Mouse (Mus musculus): ENCODE data around the gene Supv3l1. TPM values are rescaled to one million over a fixed set of nuclear protein-coding genes. Genes with fewer than 3 reads are reported as not detected.
"Not testable (repeated sequence)": the region's sequence is repeated elsewhere in the genome, so short reads cannot be mapped to it uniquely, and the experiment has no call there.

The Supv3l1 gene
- polyA plus RNA-seq, 1 experiment from 2014 or later: 22.8 TPM

DNA sequence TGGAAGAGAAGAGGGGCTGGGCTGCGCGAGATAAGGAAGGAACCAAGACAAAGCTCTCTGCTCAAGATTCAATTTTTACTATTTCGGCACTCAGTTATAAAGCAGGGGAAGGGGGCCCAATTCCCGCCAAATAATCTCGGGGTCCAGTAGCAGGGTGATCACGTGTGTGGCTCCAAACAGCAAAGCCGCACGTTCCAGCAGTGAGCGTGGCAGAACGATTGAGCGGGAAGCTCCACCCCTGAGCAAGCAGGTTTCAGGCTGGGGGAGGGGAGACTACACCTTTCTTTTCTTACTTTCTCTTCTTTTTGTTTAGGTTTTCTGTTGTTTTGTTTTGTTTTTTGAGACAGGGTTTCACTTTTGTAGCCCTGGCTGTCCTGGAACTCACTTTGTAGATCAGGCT lies 2.5 kb upstream of the Supv3l1 start:
- peaks cover 29% of the 10 kb centered on the region for H3K36me3 ChIP-seq
- WGBS: 63% methylated on average over 11 of the region's 11 CpGs
- not testable (repeated sequence) for H3K27me3 ChIP-seq; ATAC-seq (ENCODE audit: insufficient number of reproducible peaks, low FRiP score, low TSS enrichment, low read depth); H3K4me2 ChIP-seq; H3K4me3 ChIP-seq; H3K9ac ChIP-seq; H3K27ac ChIP-seq; H3K9me3 ChIP-seq
- H3K4me1 ChIP-seq: peaks cover 16% of the 10 kb centered on the region

DNA sequence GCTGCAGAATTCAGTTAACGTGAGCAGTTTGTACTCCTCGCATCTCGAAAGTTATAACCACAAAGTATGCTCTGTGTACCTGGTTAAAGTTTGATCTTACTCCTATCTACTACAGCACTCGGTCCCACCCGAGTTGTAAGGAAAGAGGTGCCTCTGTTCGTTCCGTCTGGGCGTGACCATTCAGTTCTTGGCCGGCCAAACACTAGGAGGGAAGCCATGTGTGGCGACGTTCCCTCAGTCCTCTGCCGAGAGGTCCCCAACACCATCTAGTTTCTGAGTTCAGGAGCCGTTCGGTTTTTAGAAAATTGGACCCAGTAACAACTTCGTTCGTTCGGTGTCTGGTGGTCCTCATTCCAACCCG lies 722 bp upstream of the Supv3l1 start:
- H3K9me3 ChIP-seq: no peaks in the 10 kb centered on the region
- peak overlapping the region; percentile 95 for H3K27ac ChIP-seq
- peaks cover 30% of the 10 kb centered on the region for H3K36me3 ChIP-seq
- H3K4me1 ChIP-seq: peaks cover 16% of the 10 kb centered on the region
- H3K27me3 ChIP-seq: no peaks in the 10 kb centered on the region
- 42% methylated on average over 18 of the region's 18 CpGs for WGBS
- peak overlapping the region; percentile 99 for H3K4me3 ChIP-seq
- ATAC-seq (ENCODE audit: insufficient number of reproducible peaks, low FRiP score, low TSS enrichment, low read depth): no peak
- H3K4me2 ChIP-seq: peak overlapping the region; percentile 71
- peak overlapping the region; percentile 99; the same call in 1 of the 2 replicates for H3K9ac ChIP-seq

DNA sequence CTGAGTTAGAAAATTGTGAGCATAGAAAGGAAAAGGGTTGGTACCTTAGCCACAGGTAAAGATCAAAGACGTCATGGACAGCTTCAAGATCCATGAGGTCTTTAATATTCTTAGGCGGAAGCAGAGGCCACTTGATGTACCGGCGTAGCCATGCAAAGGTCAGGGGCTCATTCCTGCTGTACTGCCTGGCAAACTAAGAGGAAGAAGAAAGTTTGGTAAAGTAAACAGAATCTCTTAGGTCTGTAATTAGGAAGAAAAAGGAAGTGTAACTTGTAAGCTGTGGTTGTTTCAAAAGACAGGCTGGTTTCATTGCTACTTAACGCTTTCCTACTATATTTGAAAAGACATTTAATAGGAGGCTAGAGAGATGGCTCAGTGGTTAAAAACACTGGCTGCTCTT lies 19.1 kb downstream of the Supv3l1 start:
- Histone ChIP-seq H3K9ac (no peak overlapping the region), H3K9me3 (no peaks in the 10 kb centered on the region), H3K36me3 (peaks cover 77% of the 10 kb centered on the region), H3K27ac (no peak overlapping the region), H3K4me3 (no peak overlapping the region), H3K4me2 (no peak overlapping the region), H3K4me1 (peaks cover 3% of the 10 kb centered on the region; the same call in 1 of the 2 replicates), H3K27me3 (no peaks in the 10 kb centered on the region)
- WGBS: 93% methylated on average over 5 of the region's 5 CpGs
- no peak for ATAC-seq (ENCODE audit: insufficient number of reproducible peaks, low FRiP score, low TSS enrichment, low read depth)

DNA sequence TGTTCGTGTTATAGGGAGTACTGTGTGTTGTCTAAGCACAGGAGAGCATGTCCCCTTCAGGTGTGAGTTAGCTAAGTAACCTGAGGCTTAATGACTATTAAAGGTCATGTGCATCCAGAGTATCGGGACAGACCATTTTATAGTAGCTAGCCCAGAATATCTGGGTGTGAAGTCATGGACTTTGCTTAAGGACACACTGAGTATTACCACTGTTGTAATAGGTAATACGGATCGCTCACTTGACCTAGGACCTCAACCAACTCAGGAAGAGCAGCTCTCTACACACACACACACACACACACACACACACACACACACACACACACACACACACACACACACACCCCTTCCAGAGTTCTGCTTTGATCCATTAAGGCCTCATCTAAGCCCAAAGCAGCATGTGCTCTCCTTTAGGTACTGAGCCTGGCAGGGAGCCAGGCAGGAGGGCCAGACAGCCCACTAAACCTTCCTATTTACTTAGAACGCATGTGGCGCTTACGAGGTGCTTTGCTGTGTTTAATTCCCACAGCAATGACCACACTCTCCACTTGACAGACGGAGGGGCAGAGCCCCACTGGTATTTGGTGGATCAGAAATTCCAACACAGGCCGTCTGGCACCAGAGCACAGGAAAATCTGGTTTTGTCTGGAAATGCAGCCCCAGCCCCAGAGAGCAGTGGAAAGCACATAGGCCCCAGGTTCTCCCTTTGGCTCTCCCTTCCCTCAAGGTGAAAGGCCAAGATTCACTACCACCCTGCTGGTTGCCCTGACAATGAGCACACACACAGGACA lies 24.3 kb downstream of the Supv3l1 start:
- no peak overlapping the region for H3K4me3 ChIP-seq
- H3K27ac ChIP-seq: peak overlapping the region; percentile 9; the same call in 1 of the 2 replicates
- H3K36me3 ChIP-seq: peaks cover 27% of the 10 kb centered on the region
- ATAC-seq (ENCODE audit: insufficient number of reproducible peaks, low FRiP score, low TSS enrichment, low read depth): peak; percentile 33; the same call in 1 of the 2 replicates
- H3K4me1 ChIP-seq: peaks cover 5% of the 10 kb centered on the region; the same call in 1 of the 2 replicates
- 29% methylated on average over 9 of the region's 9 CpGs for WGBS
- no peaks in the 10 kb centered on the region for H3K9me3 ChIP-seq
- H3K9ac ChIP-seq: no peak overlapping the region
- H3K4me2 ChIP-seq: no peak overlapping the region
- H3K27me3 ChIP-seq: no peaks in the 10 kb centered on the region

DNA sequence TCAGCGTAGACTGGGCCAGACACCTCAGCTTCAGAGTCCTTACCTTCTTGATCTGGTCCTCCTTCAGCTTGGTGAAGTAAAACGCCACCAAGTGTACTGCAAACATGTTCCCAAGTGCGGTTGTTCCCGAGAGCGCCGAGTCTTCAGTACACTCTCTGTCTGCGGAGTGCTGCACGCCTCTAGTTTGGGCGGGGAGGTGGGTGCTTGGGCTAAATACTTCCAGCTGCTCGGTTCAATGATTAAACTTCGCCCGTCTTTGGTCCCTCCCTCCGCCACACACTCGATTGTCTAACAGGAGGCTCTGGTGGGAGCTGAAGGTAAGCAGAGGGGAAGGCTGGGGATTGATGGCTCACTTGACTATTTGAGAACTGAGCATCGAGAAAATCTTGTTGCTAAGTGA lies 27.3 kb downstream of the Supv3l1 start, which contains the start of gene Hkdc1:
Gene Hkdc1 (minus strand): TSS at position 237 of the 400 bp plus-strand sequence.
- peak within 1 kb of the TSS; percentile 5; the same call in 1 of the 2 replicates for H3K4me3 ChIP-seq
- H3K36me3 ChIP-seq: no peaks in the 10 kb centered on the region
- WGBS: 32% methylated on average over 15 of the region's 15 CpGs
- peak within 1 kb of the TSS; percentile 32 for H3K4me2 ChIP-seq
- peaks cover 5% of the 10 kb centered on the region; the same call in 1 of the 2 replicates for H3K4me1 ChIP-seq
- no peaks in the 10 kb centered on the region for H3K9me3 ChIP-seq
- no peaks in the 10 kb centered on the region for H3K27me3 ChIP-seq
- 0 out of 2 replicates have a peak, but pooled peaks have one; percentile 10 for ATAC-seq (ENCODE audit: insufficient number of reproducible peaks, low FRiP score, low TSS enrichment, low read depth)
- H3K27ac ChIP-seq: peak within 1 kb of the TSS; percentile 43; the same call in 1 of the 2 replicates
- H3K9ac ChIP-seq: no peak within 1 kb of the TSS

DNA sequence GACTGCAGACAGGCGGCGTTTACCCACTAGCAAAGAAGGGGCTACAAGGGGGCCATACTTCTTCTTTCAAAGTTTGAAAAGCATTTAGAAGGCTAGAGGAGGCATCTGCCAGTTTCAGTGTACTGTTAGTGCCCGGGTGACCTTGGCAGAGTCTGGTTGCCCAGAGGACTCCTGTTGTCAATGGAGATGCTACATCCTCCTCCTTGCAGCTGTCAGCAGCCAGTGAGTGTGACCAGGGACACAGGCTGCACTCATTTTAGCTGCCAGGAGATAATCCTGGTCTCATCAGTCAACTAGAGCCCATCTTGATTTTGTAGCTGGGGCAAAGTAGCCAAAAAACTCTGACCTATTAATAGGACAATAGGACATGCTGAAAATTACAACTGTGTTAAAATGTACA lies 28.4 kb downstream of the Supv3l1 start:
- no peak for ATAC-seq (ENCODE audit: insufficient number of reproducible peaks, low FRiP score, low TSS enrichment, low read depth)
- Histone ChIP-seq H3K9ac (no peak overlapping the region), H3K9me3 (no peaks in the 10 kb centered on the region), H3K4me2 (no peak overlapping the region), H3K4me1 (peaks cover 5% of the 10 kb centered on the region; the same call in 1 of the 2 replicates), H3K27ac (no peak overlapping the region), H3K4me3 (no peak overlapping the region), H3K36me3 (no peaks in the 10 kb centered on the region), H3K27me3 (no peaks in the 10 kb centered on the region)
- WGBS: 84% methylated on average over 3 of the region's 3 CpGs

DNA sequence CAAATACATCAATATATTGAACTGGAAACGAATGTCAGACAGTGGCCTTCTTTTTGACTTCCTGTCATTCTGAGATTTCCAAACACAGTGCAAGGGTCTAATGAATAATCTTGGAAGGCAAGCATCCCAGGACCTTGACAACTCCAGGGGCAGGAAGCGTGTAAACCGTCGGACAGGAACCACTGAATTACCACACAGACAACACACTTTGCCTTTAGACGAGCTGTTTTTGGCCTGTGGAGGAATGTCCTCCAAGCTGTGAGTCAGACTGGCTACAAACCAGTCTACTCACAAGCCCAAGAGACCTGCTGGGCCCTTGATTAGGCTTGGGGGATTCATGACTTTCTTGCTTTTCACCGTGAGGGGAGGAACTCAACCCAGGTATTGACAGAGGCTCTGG lies 29.1 kb downstream of the Supv3l1 start:
- Histone ChIP-seq H3K9me3 (no peaks in the 10 kb centered on the region), H3K9ac (no peak overlapping the region), H3K27me3 (no peaks in the 10 kb centered on the region), H3K4me1 (peaks cover under 1% of the 10 kb centered on the region; the same call in 1 of the 2 replicates), H3K27ac (no peak overlapping the region), H3K4me3 (no peak overlapping the region), H3K36me3 (no peaks in the 10 kb centered on the region), H3K4me2 (no peak overlapping the region)
- no peak for ATAC-seq (ENCODE audit: insufficient number of reproducible peaks, low FRiP score, low TSS enrichment, low read depth)
- whole genome bisulfite sequencing: 66% methylated on average over 6 of the region's 6 CpGs

DNA sequence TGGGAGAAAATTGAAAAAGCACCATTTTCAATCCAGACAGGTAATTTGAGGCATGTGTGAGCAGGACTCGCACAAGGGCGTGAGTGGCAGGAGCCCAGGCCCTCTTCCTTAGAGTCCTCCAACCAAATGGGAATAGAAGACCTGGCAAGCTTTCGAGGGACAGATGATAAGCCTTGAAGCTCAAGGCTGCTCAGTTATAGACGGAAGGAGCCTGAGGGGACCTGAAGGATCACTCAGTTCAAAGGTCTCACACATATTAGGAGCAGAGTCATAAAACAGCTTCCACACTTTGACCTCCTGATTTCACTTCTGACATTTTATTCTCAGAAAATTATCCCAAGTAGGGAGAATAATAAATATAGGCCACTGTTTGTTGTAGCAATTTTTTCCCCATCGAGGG lies 30.1 kb downstream of the Supv3l1 start:
- Histone ChIP-seq H3K4me1 (no peaks in the 10 kb centered on the region), H3K27ac (no peak overlapping the region), H3K4me2 (no peak overlapping the region), H3K4me3 (no peak overlapping the region), H3K9ac (no peak overlapping the region), H3K27me3 (no peaks in the 10 kb centered on the region), H3K36me3 (no peaks in the 10 kb centered on the region), H3K9me3 (no peaks in the 10 kb centered on the region)
- no peak for ATAC-seq (ENCODE audit: insufficient number of reproducible peaks, low FRiP score, low TSS enrichment, low read depth)
- WGBS: 63% methylated on average over 5 of the region's 5 CpGs

DNA sequence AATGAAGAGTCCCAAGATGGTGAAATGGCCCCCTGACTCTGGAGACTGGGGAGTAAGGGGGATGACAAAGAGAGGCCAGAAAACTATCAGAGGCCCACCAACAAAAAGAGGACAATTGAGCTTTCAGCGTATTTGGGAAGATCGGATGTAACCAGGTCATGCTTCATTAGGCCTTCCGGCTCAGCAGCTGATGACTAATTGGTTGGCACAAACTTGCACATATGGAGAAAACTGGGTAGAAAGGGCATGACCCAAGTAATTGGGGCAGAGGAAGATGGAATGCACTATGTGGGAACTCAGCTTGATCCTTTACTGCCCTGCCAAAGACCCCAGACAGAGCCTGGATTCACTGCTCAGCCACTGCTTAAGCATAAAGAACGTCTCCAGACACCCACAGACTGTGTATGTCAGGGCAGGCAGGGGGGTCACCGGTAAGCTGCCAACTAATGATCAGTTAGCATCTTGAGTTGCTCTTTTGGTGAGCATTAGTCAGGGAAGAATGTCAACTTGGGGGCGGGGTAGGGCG lies 30.6 kb downstream of the Supv3l1 start:
- Histone ChIP-seq H3K4me3 (no peak overlapping the region), H3K9ac (no peak overlapping the region), H3K36me3 (no peaks in the 10 kb centered on the region), H3K27ac (no peak overlapping the region), H3K27me3 (no peaks in the 10 kb centered on the region), H3K9me3 (no peaks in the 10 kb centered on the region), H3K4me2 (no peak overlapping the region), H3K4me1 (no peaks in the 10 kb centered on the region)
- ATAC-seq (ENCODE audit: insufficient number of reproducible peaks, low FRiP score, low TSS enrichment, low read depth): no peak
- WGBS: 74% methylated on average over 7 of the region's 7 CpGs

DNA sequence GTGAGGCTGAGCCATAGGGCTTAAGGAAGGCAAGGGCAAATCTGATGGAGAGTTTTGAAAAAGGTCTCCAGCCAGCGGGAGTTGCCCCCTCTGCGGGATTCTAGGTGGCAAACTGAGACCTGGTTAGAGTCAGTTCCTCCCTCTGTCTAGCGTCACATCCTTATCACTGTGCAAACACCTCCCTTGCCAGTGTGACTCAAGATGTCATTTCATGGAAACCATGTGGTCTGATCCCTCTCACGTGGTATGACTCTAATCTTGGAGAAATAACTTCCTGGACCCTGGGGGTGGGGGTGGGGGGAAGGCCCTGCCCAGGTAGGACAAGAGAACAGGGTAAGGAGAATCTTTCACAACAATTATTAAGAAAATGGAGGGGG lies 35.9 kb downstream of the Supv3l1 start:
- no peaks in the 10 kb centered on the region for H3K9me3 ChIP-seq
- ATAC-seq (ENCODE audit: insufficient number of reproducible peaks, low FRiP score, low TSS enrichment, low read depth): no peak
- no peaks in the 10 kb centered on the region for H3K27me3 ChIP-seq
- H3K4me1 ChIP-seq: no peaks in the 10 kb centered on the region
- WGBS: 38% methylated on average over 4 of the region's 4 CpGs
- no peak overlapping the region for H3K4me2 ChIP-seq
- no peaks in the 10 kb centered on the region for H3K36me3 ChIP-seq
- H3K4me3 ChIP-seq: no peak overlapping the region
- H3K9ac ChIP-seq: no peak overlapping the region
- H3K27ac ChIP-seq: no peak overlapping the region

DNA sequence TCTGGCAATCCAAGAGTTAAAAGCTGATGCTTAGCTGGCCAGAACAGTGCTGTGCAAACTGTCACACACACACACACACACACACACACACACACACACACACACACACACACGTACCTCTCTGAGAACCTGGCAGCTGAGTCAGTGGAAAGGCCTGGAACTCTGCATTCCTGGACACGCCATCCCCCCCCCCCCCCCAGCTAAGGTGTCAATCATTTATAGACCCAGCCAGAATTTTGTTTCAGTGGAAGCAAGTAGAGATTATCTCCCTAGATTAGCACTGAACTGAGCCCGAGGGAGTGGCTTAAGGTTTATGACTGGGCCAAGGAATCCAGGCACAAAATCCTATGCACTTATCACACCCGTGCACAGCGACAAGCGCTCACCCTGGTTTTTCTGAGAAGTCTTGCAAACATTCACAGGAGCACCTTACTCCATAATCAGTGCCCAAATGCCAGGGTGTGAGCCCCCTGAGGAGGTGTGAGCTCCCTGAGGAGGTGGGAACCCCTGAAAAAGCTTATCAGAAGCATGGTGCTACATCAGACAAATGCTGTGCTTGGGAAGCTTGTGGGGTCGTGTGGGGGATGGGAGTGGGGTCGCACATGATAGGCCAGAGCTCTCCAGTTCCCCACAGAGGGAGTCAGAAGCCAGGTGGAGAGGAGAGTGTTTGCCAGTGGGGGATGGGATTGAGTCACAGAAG lies 36.5 kb downstream of the Supv3l1 start:
- Histone ChIP-seq H3K4me2 (no peak overlapping the region), H3K4me3 (no peak overlapping the region), H3K9me3 (no peaks in the 10 kb centered on the region), H3K4me1 (no peaks in the 10 kb centered on the region), H3K27me3 (no peaks in the 10 kb centered on the region), H3K9ac (no peak overlapping the region), H3K27ac (no peak overlapping the region), H3K36me3 (no peaks in the 10 kb centered on the region)
- 13% methylated on average over 8 of the region's 8 CpGs for WGBS
- ATAC-seq (ENCODE audit: insufficient number of reproducible peaks, low FRiP score, low TSS enrichment, low read depth): no peak; the same call in 1 of the 2 replicates
